Mouse (Mus musculus): ENCODE measurements around the gene Rps28. TPM values are rescaled to one million over a fixed set of nuclear protein-coding genes. Genes with fewer than 3 reads are reported as not detected.
"Not testable (repeated sequence)": the region's sequence is repeated elsewhere in the genome, so short reads cannot be mapped to it uniquely, and the experiment has no call there.

The Rps28 gene
- 275 and 294 TPM in 2 replicates for total RNA-seq (2014; rRNA removed)
- 374 and 500 TPM in 2 replicates for polyA plus RNA-seq (2012; rRNA removed)

DNA sequence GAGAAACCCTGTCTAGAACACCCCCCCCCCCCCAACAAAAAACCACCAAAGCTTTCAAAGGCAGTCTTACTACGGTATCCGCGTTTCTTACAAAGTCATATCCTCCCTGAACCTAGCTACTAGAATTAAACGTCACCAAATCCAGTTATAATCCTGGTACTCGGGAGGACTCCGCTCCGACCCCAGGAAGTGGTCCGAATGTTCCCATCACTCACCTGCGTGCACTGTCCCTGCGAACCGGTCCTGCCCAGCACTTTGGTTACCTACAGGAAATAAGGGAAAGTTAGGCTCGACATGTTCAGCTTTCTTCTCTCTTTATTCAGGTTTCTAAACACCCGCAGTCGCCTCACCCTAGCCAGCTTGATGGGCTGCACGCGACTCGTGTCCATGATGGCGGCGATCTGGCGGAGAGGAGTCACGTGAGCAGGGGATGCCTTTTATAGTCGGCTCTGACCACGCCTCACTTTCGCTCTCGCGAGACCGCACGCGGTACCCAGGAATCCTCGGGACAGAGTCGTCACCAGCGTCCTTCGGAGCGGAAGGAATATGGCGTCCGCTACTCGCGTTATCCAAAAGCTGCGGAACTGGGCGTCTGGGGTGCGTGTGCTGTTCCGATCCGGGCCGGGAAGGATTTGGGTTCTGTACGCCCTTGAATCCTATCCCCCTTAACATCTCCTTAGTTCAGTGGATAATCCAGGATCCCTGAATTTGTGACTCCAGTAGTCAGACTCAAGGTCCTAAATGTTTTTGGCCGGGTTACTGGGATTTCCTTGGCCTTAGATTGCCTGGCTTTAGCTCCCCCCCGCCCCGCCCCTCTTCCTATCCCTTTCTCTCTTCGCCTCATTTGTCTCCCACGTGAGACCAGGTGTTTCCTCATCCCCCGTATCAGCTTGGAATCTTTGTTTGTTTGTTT, at the start of gene Rps28, which contains the start of gene Ndufa7:
TSS of gene Rps28 (minus strand) at position 479 of the 913 bp plus-strand sequence.
TSS of gene Ndufa7 (plus strand) at position 489 of the 913 bp plus-strand sequence.
- peaks cover 3% of the 10 kb centered on the region; the same call in 1 of the 2 replicates for H3K79me2 ChIP-seq (ENCODE audit: control insufficient read depth, insufficient read depth, low read length)
- peak within 1 kb of the TSS; percentile 86 for H3K27ac ChIP-seq (replicated peaks; ENCODE audit: insufficient read depth, low read depth, low read length)
- peaks cover 25% of the 10 kb centered on the region for H3K4me1 ChIP-seq (ENCODE audit: control insufficient read depth, insufficient read depth, low read length)
- peak; percentile 89 for DNase-seq (ENCODE audit: extremely low read depth, low read depth, low spot score)
- TF ChIP-seq POLR2A (IDR thresholded peaks at IDR 0.05; ENCODE audit: extremely low read depth, insufficient read depth, low read length): peak; percentile 84
- TF ChIP-seq CTCF (IDR thresholded peaks at IDR 0.05; ENCODE audit: low read depth, low read length): no peak
- peak within 1 kb of the TSS; percentile 70 for H3K4me3 ChIP-seq (ENCODE audit: insufficient read depth, low read depth, low read length)
- peaks cover 20% of the 10 kb centered on the region for H3K36me3 ChIP-seq (ENCODE audit: control insufficient read depth, insufficient read depth, low read length)
- peak within 1 kb of the TSS; percentile 80 for H3K9ac ChIP-seq (ENCODE audit: low read depth, low read length)
- H3K27me3 ChIP-seq (ENCODE audit: control insufficient read depth, insufficient read depth, low read length): no peaks in the 10 kb centered on the region
- under 1% methylated on average over 51 of the region's 51 CpGs for WGBS

DNA sequence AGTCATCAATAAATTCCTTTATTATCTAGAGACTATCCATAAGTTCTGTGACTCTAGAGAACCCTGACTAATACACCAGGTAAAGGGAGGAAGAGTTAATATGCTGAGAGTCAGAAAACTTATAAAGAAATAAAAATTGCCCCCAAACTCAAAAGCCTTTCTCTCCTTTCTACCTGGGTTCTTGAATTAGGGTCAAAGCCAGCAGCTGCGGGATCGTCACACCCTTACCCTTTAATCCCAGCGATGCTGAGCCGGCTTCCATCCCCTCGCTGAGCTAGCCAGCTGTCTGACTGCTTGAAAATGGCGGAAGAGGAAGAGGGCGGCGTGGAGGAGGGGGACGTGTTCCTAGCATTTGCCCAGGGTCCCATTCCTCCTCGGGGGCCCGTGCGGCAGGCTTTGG, 49.2 kb upstream of the Rps28 start, which contains the start of gene Gm7029:
TSS of gene Gm7029 (plus strand) at position 301 of the 400 bp plus-strand sequence.
- H3K9ac ChIP-seq (ENCODE audit: low read depth, low read length); H3K79me2 ChIP-seq (ENCODE audit: control insufficient read depth, insufficient read depth, low read length); DNase-seq (ENCODE audit: extremely low read depth, low read depth, low spot score); H3K27me3 ChIP-seq (ENCODE audit: control insufficient read depth, insufficient read depth, low read length); H3K4me1 ChIP-seq (ENCODE audit: control insufficient read depth, insufficient read depth, low read length); H3K4me3 ChIP-seq (ENCODE audit: insufficient read depth, low read depth, low read length); H3K27ac ChIP-seq (replicated peaks; ENCODE audit: insufficient read depth, low read depth, low read length); H3K36me3 ChIP-seq (ENCODE audit: control insufficient read depth, insufficient read depth, low read length): not testable (repeated sequence)
- 91% methylated on average over 5 of the region's 12 CpGs for WGBS

DNA sequence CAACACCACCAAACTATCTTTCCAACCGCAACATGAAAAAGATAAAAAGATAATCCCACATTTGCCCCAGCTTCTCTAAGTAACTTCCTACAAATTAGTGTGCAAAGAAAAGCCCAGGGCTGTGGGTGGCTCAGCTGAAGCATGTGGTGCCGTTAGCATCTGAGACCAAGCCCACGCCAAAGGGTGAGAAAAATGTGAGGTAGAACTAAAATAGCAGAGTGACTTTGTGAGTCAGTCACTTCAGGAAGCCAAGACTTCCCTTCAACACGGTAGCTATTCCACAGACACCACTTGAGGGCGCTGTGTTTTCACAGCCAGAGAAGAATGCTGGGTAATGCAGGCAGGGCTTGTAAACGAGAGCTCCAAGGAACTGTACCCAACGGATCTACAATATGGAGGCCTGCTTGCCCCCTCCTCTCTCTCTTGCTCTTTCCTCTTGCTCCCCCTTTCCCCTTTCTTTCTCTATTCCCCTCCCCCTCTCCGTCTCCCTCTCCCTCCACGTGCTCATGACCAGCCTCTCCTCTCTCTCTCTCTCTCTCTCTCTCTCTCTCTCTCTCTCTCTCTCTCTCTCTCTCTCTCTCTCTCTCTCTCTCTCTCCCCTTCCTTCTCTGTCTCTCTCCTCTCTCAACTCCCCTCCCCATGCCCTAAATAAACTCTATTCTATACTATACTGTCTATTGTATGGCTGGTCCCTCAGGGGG, 41.1 kb upstream of the Rps28 start:
- H3K4me3 ChIP-seq (ENCODE audit: insufficient read depth, low read depth, low read length): no peak overlapping the region
- no peak overlapping the region for H3K9ac ChIP-seq (ENCODE audit: low read depth, low read length)
- no peaks in the 10 kb centered on the region for H3K4me1 ChIP-seq (ENCODE audit: control insufficient read depth, insufficient read depth, low read length)
- TF ChIP-seq CTCF (IDR thresholded peaks at IDR 0.05; ENCODE audit: low read depth, low read length) (peak; percentile 60), POLR2A (IDR thresholded peaks at IDR 0.05; ENCODE audit: extremely low read depth, insufficient read depth, low read length) (no peak)
- 30% methylated on average over 9 of the region's 9 CpGs for WGBS
- H3K27me3 ChIP-seq (ENCODE audit: control insufficient read depth, insufficient read depth, low read length): no peaks in the 10 kb centered on the region
- H3K27ac ChIP-seq (replicated peaks; ENCODE audit: insufficient read depth, low read depth, low read length): no peak overlapping the region
- DNase-seq (ENCODE audit: extremely low read depth, low read depth, low spot score): peak; percentile 55
- H3K79me2 ChIP-seq (ENCODE audit: control insufficient read depth, insufficient read depth, low read length): no peaks in the 10 kb centered on the region
- no peaks in the 10 kb centered on the region for H3K36me3 ChIP-seq (ENCODE audit: control insufficient read depth, insufficient read depth, low read length)

DNA sequence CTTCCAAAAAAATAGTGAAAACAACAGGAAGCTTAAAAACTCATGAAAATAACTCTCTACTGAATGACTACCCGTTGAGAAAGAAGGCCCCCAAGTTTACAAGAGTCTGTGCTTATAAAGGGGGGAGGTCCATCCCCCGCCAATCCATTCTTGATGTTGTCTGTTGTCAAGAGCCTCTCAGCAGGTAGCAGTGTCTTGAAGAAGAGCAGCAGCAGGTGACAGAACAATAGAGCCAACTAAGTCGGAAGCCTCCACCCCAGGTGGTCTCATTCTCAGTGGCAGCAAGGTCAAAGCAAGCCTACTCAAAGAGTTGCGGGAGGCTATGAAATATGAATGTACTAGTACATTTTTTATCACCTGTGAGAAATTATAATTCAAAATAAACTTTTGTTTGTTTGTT, 33.5 kb upstream of the Rps28 start:
- Histone ChIP-seq H3K9ac (ENCODE audit: low read depth, low read length) (no peak overlapping the region), H3K79me2 (ENCODE audit: control insufficient read depth, insufficient read depth, low read length) (no peaks in the 10 kb centered on the region), H3K4me3 (ENCODE audit: insufficient read depth, low read depth, low read length) (no peak overlapping the region), H3K4me1 (ENCODE audit: control insufficient read depth, insufficient read depth, low read length) (no peaks in the 10 kb centered on the region), H3K27ac (replicated peaks; ENCODE audit: insufficient read depth, low read depth, low read length) (no peak overlapping the region), H3K27me3 (ENCODE audit: control insufficient read depth, insufficient read depth, low read length) (no peaks in the 10 kb centered on the region), H3K36me3 (ENCODE audit: control insufficient read depth, insufficient read depth, low read length) (no peaks in the 10 kb centered on the region)
- no peak for TF ChIP-seq CTCF (IDR thresholded peaks at IDR 0.05; ENCODE audit: low read depth, low read length)
- TF ChIP-seq POLR2A (IDR thresholded peaks at IDR 0.05; ENCODE audit: extremely low read depth, insufficient read depth, low read length): no peak
- no peak for DNase-seq (ENCODE audit: extremely low read depth, low read depth, low spot score)
- 85% methylated on average over 4 of the region's 4 CpGs for WGBS

DNA sequence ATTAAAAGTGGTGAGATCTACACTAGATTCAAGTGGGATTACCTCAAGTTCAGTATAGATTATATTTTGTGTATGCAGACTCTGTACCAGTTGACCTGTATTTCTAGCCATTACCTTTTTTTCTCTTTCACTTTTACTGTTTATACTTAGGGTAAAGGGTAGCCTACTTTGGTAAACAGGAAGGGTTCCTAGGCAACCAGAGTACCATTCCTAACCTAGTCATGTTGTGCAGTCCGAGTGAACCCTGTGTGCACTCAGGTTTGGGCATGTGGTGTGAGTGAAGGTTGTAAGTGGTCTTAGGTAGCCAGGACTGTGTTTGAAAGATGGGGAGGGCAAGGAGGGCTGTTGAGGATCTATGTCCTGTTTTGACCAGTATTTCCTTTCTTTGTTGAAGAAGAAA, 27.0 kb upstream of the Rps28 start:
- Histone ChIP-seq H3K27ac (replicated peaks; ENCODE audit: insufficient read depth, low read depth, low read length) (no peak overlapping the region), H3K27me3 (ENCODE audit: control insufficient read depth, insufficient read depth, low read length) (no peaks in the 10 kb centered on the region), H3K4me3 (ENCODE audit: insufficient read depth, low read depth, low read length) (no peak overlapping the region), H3K79me2 (ENCODE audit: control insufficient read depth, insufficient read depth, low read length) (no peaks in the 10 kb centered on the region), H3K4me1 (ENCODE audit: control insufficient read depth, insufficient read depth, low read length) (peaks cover 2% of the 10 kb centered on the region; the same call in 1 of the 2 replicates), H3K36me3 (ENCODE audit: control insufficient read depth, insufficient read depth, low read length) (no peaks in the 10 kb centered on the region), H3K9ac (ENCODE audit: low read depth, low read length) (no peak overlapping the region)
- 4% methylated on average over 1 of the region's 1 CpGs for WGBS
- TF ChIP-seq CTCF (IDR thresholded peaks at IDR 0.05; ENCODE audit: low read depth, low read length) (no peak), POLR2A (IDR thresholded peaks at IDR 0.05; ENCODE audit: extremely low read depth, insufficient read depth, low read length) (no peak)
- peak; percentile 36 for DNase-seq (ENCODE audit: extremely low read depth, low read depth, low spot score)
